Mouse (Mus musculus): Measurements from ENCODE around the gene Mn1.

Mn1 gene

GRCm38 (mm10) chr5:111409412-111410044 is 7.6 kb upstream of the Mn1 start:
- no peak for DNase-seq (ENCODE audit: low read depth)

GRCm38 (mm10) chr5:111410665-111411064 is 6.5 kb upstream of the Mn1 start:
- DNase-seq (ENCODE audit: low read depth): no peak

- DNase-seq (ENCODE audit: low read depth): no peak
Observed at GRCm38 (mm10) chr5:111414192-111414591, 3.0 kb upstream of the Mn1 start.

- DNase-seq (ENCODE audit: low read depth): no peak
Observed at GRCm38 (mm10) chr5:111414770-111415249, 2.4 kb upstream of the Mn1 start.

GRCm38 (mm10) chr5:111415575-111415974 is 1.6 kb upstream of the Mn1 start:
- no peak for DNase-seq (ENCODE audit: low read depth)

GRCm38 (mm10) chr5:111416048-111416447 is 1.1 kb upstream of the Mn1 start:
- no peak for DNase-seq (ENCODE audit: low read depth)

- no peak for DNase-seq (ENCODE audit: low read depth)
Observed at GRCm38 (mm10) chr5:111417378-111418131, 393 bp downstream of the Mn1 start.

GRCm38 (mm10) chr5:111418202-111419120 is 1.3 kb downstream of the Mn1 start:
- DNase-seq (ENCODE audit: low read depth): no peak

GRCm38 (mm10) chr5:111419121-111419881 is 2.1 kb downstream of the Mn1 start:
- no peak for DNase-seq (ENCODE audit: low read depth)

GRCm38 (mm10) chr5:111420011-111420691 is 3.0 kb downstream of the Mn1 start:
- DNase-seq (ENCODE audit: low read depth): no peak

- DNase-seq (ENCODE audit: low read depth): no peak
Observed at GRCm38 (mm10) chr5:111420896-111421295, 3.7 kb downstream of the Mn1 start.

- DNase-seq (ENCODE audit: low read depth): no peak
Observed at GRCm38 (mm10) chr5:111421424-111421823, 4.3 kb downstream of the Mn1 start.

- no peak for DNase-seq (ENCODE audit: low read depth)
Observed at GRCm38 (mm10) chr5:111422058-111422800, 5.1 kb downstream of the Mn1 start.

GRCm38 (mm10) chr5:111423011-111423410 is 5.8 kb downstream of the Mn1 start:
- DNase-seq (ENCODE audit: low read depth): no peak

GRCm38 (mm10) chr5:111423616-111424015 is 6.5 kb downstream of the Mn1 start:
- no peak for DNase-seq (ENCODE audit: low read depth)

GRCm38 (mm10) chr5:111425813-111426212 is 8.7 kb downstream of the Mn1 start:
- DNase-seq (ENCODE audit: low read depth): no peak

- no peak for DNase-seq (ENCODE audit: low read depth)
Observed at GRCm38 (mm10) chr5:111426249-111426648, 9.1 kb downstream of the Mn1 start.

- DNase-seq (ENCODE audit: low read depth): no peak
Observed at GRCm38 (mm10) chr5:111428882-111429281, 11.7 kb downstream of the Mn1 start.

- no peak for DNase-seq (ENCODE audit: low read depth)
Observed at GRCm38 (mm10) chr5:111429726-111430125, 12.6 kb downstream of the Mn1 start.

GRCm38 (mm10) chr5:111431007-111431730 is 14.0 kb downstream of the Mn1 start:
- DNase-seq (ENCODE audit: low read depth): no peak

All from c-Kit-positive CD71-positive TER-119-negative erythroid progenitor cells, embryonic 14.5 days (primary cell).